Mouse (Mus musculus) cerebellum, adult 9-10 months (tissue): ENCODE data around the gene Vps35l.

ENCODE experiments used
- DNase-seq: peaks from one replicate; pipeline ENCODE4 v3.0.0; 2022

Vps35l gene

GRCm38 (mm10) chr7:118827975-118828416 lies 88.0 kb downstream of the Vps35l start:
- peak; percentile 40 for DNase-seq

GRCm38 (mm10) chr7:118837901-118838300 lies 97.9 kb downstream of the Vps35l start:
- peak; percentile 68 for DNase-seq

- peak; percentile 59 for DNase-seq
These were observed 101.2 kb downstream of the Vps35l start for GRCm38 (mm10) chr7:118841030-118841745.

- peak; percentile 57 for DNase-seq
These were observed 101.8 kb downstream of the Vps35l start for GRCm38 (mm10) chr7:118841796-118842195.

GRCm38 (mm10) chr7:118842938-118843337 lies 102.9 kb downstream of the Vps35l start:
- no peak for DNase-seq

- no peak for DNase-seq
These were observed 105.1 kb downstream of the Vps35l start for GRCm38 (mm10) chr7:118845141-118845540.

- DNase-seq, result no peak
These were observed 106.3 kb downstream of the Vps35l start for GRCm38 (mm10) chr7:118846329-118846728.

- DNase-seq, result no peak
These were observed 108.8 kb downstream of the Vps35l start for GRCm38 (mm10) chr7:118848796-118849195.

GRCm38 (mm10) chr7:118849543-118850250 lies 109.7 kb downstream of the Vps35l start:
- peak; percentile 9 for DNase-seq

GRCm38 (mm10) chr7:118850676-118851290 lies 110.8 kb downstream of the Vps35l start:
- peak; percentile 31 for DNase-seq

GRCm38 (mm10) chr7:118851571-118851970 lies 111.5 kb downstream of the Vps35l start:
- DNase-seq, result peak; percentile 31

- no peak for DNase-seq
These were observed 112.6 kb downstream of the Vps35l start for GRCm38 (mm10) chr7:118852611-118853010.

- no peak for DNase-seq
These were observed 114.6 kb downstream of the Vps35l start for GRCm38 (mm10) chr7:118854606-118855005.

- DNase-seq, result peak; percentile 89
These were observed 115.3 kb downstream of the Vps35l start, which contains the start of gene Iqck for GRCm38 (mm10) chr7:118855171-118855876. Iqck (plus strand) TSS chr7:118855752.

GRCm38 (mm10) chr7:118855877-118856304 lies 115.9 kb downstream of the Vps35l start, which contains the start of gene Knop1:
Knop1 (minus strand) TSS chr7:118856254.
- no peak for DNase-seq

- no peak for DNase-seq
These were observed 118.6 kb downstream of the Vps35l start for GRCm38 (mm10) chr7:118858640-118859039.

- no peak for DNase-seq
These were observed 125.3 kb downstream of the Vps35l start for GRCm38 (mm10) chr7:118865362-118865761.

- DNase-seq, result no peak
These were observed 139.5 kb downstream of the Vps35l start for GRCm38 (mm10) chr7:118879466-118880029.

GRCm38 (mm10) chr7:118883957-118884356 lies 143.9 kb downstream of the Vps35l start:
- DNase-seq, result no peak

- no peak for DNase-seq
These were observed 144.9 kb downstream of the Vps35l start for GRCm38 (mm10) chr7:118884969-118885368.

- DNase-seq, result no peak
These were observed 147.5 kb downstream of the Vps35l start for GRCm38 (mm10) chr7:118887303-118888055.
